Mouse (Mus musculus) bone marrow macrophage, adult 2 months (primary cell): Measurements from ENCODE around the gene Galnt7.

Experiments
- CTCF ChIP-seq: IDR thresholded peaks from 2 replicates; pipeline ENCODE4 v1.5.1; 2012; ENCODE audit warnings: low read depth, mild to moderate bottlenecking, low read length, moderate library complexity
- POLR2A ChIP-seq: IDR thresholded peaks from 2 replicates; pipeline ENCODE4 v1.6.1; 2012; ENCODE audit warnings: mild to moderate bottlenecking, low read depth, low read length, borderline replicate concordance

DNA sequence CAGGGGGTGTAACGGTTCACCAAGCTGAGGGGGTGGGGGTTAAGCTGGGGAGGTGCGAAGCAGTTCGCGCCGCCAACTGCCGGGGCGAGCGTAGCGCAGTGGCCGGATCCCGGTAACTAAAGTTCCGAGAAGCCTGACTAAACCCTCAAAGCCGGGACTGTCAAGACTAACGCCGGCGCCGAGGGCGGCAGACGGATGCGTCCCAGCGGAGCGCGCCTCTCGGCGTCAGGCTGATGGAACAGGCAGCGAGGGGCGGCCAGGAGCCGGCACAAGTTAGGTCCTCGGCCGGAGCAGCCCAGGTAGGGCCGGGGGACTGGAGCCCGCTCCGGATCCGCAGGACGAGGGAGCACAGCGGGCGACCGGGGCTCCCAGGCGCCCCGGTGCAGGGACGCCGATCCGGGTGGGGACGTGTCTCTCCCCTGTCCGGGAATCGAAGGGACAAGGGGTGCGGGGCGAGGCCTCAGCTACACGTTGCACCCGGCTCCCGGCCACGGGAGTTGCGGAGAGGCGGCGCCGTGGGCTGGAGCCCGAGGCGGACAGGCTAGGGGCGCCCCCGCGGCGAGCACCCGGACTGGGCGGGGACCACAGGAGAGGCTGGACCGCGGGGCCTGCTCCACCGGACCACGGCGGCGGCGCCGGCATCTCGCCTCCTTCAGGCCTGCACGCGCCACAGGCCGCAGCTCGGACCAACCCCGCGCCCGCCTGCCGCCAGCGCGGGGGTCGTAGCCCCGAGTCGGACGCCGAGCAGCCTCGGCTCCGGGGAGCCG is 960 bp downstream of the Galnt7 start:
- TF ChIP-seq CTCF (no peak), POLR2A (no peak)
